Mouse (Mus musculus): ENCODE measurements around the gene Agap1.
A peak's percentile ranks its signal among the peaks of the same experiment; 100 is the strongest.

The Agap1 gene

GRCm38 (mm10) chr1:89580031-89580998 is 125.7 kb downstream of the Agap1 start:
- DNase-seq = peak; percentile 92 to 93

GRCm38 (mm10) chr1:89580999-89581765 is 126.6 kb downstream of the Agap1 start:
- peak; percentile 59 to 67 for DNase-seq

- DNase-seq = peak in 1 of 2 experiments; percentile 33
Measured at GRCm38 (mm10) chr1:89581766-89582125, 127.1 kb downstream of the Agap1 start.

- no peak for DNase-seq
Measured at GRCm38 (mm10) chr1:89583369-89583768, 128.8 kb downstream of the Agap1 start.

- no peak for DNase-seq
Measured at GRCm38 (mm10) chr1:89586991-89587683, 132.5 kb downstream of the Agap1 start.

GRCm38 (mm10) chr1:89588154-89588553 is 133.5 kb downstream of the Agap1 start:
- DNase-seq = no peak

GRCm38 (mm10) chr1:89590994-89591393 is 136.4 kb downstream of the Agap1 start:
- no peak for DNase-seq

GRCm38 (mm10) chr1:89593219-89593618 is 138.6 kb downstream of the Agap1 start:
- no peak for DNase-seq

GRCm38 (mm10) chr1:89594999-89595398 is 140.4 kb downstream of the Agap1 start:
- DNase-seq = no peak

GRCm38 (mm10) chr1:89595421-89595820 is 140.8 kb downstream of the Agap1 start:
- DNase-seq = no peak

- DNase-seq = no peak
Measured at GRCm38 (mm10) chr1:89596223-89596622, 141.6 kb downstream of the Agap1 start.

- no peak for DNase-seq
Measured at GRCm38 (mm10) chr1:89598906-89599305, 144.3 kb downstream of the Agap1 start.

- no peak for DNase-seq
Measured at GRCm38 (mm10) chr1:89599983-89600741, 145.6 kb downstream of the Agap1 start.

GRCm38 (mm10) chr1:89601349-89601748 is 146.7 kb downstream of the Agap1 start:
- no peak for DNase-seq

GRCm38 (mm10) chr1:89602879-89603278 is 148.3 kb downstream of the Agap1 start:
- no peak for DNase-seq

- DNase-seq = peak; percentile 83 to 84
Measured at GRCm38 (mm10) chr1:89606612-89607011, 152.0 kb downstream of the Agap1 start.

- DNase-seq = peak; percentile 55 to 66
Measured at GRCm38 (mm10) chr1:89608766-89609165, 154.2 kb downstream of the Agap1 start.

- DNase-seq = no peak
Measured at GRCm38 (mm10) chr1:89609964-89610363, 155.4 kb downstream of the Agap1 start.

GRCm38 (mm10) chr1:89611521-89611920 is 156.9 kb downstream of the Agap1 start:
- DNase-seq = peak in 1 of 2 experiments; percentile 44

- DNase-seq = no peak
Measured at GRCm38 (mm10) chr1:89613234-89613870, 158.7 kb downstream of the Agap1 start.

GRCm38 (mm10) chr1:89616556-89616955 is 161.9 kb downstream of the Agap1 start:
- DNase-seq = no peak

GRCm38 (mm10) chr1:89617336-89617735 is 162.7 kb downstream of the Agap1 start:
- DNase-seq = no peak

Measured in cerebellum, postnatal 36 days (tissue).